Mouse (Mus musculus) megakaryocyte, embryonic 14.5 days (primary cell): ENCODE measurements at regions not wholly inside any gene's neighbourhood (a gene's known extent, or its start where the extent isn't known, plus 50 kb on each side); places are given as distances from the start of the nearest gene placed in this dataset.

Experiments used
- FLI1 ChIP-seq: IDR thresholded peaks from 2 replicates; pipeline ENCODE4 v1.6.1; 2012; ENCODE audit warnings: low read length, inconsistent platforms, mixed read lengths
- GATA1 ChIP-seq: IDR thresholded peaks from 3 replicates; pipeline ENCODE4 v1.6.1; 2012; ENCODE audit warnings: mixed read lengths, low read length, inconsistent platforms, borderline replicate concordance

DNA sequence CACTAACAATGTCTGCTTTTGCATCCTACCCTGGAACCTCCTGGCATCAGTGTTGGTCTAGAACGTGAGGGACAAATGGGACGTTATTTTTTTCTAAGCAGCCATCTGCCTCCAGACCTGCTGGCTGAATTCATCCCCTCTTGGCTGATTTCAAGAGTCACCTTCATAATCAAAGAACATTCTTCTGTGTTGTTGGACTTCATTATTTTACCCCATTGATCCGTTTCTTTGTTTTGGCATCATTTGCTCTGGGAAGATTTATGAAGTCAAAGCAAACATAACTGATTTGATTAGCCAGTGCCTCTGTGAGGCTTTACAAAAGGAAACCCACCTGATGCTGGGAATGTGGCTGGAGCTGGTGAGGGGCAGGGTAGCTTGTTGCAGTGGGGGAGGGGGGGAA is 158.0 kb downstream of the Fam43a start:
- TF ChIP-seq GATA1 (no peak), FLI1 (no peak)
